Mouse (Mus musculus) heart, embryonic 16.5 days (tissue): ENCODE measurements at regions not wholly inside any gene's neighbourhood (a gene's known extent, or its start where the extent isn't known, plus 50 kb on each side); places are given as distances from the start of the nearest gene placed in this dataset.
A peak's percentile ranks its signal among the peaks of the same experiment; 100 is the strongest.

Experiments used
- ATAC-seq: fragments of 200-750 bp; cut with Nextera tagmentation; replicated peaks from 2 replicates; pipeline ENCODE4 v1.8.0; 2017; ENCODE audit warnings: moderate number of reproducible peaks; ENCODE audit not compliant: insufficient read depth, low FRiP score; ENCODE audit errors: extremely low read depth
- H3K27ac ChIP-seq: fragments of 300-500 bp; sonication (generic); 2 replicates; pipeline ENCODE4 v1.5.1; 2014; ENCODE audit warnings: mild to moderate bottlenecking, low read length, control low read depth, moderate library complexity
- H3K27me3 ChIP-seq: fragments of 300-500 bp; sonication (generic); 2 replicates; pipeline ENCODE4 v1.6.1; 2014; ENCODE audit warnings: low read length, mixed read lengths; ENCODE audit not compliant: control insufficient read depth, insufficient read depth
- H3K36me3 ChIP-seq: fragments of 300-500 bp; sonication (generic); 2 replicates; pipeline ENCODE4 v1.6.1; 2014; ENCODE audit not compliant: control insufficient read depth, insufficient read depth
- H3K4me1 ChIP-seq: fragments of 300-500 bp; sonication (generic); 2 replicates; pipeline ENCODE4 v1.6.1; 2014; ENCODE audit warnings: low read length, mixed read lengths; ENCODE audit not compliant: control insufficient read depth, insufficient read depth
- H3K4me2 ChIP-seq: fragments of 300-500 bp; sonication (generic); 2 replicates; pipeline ENCODE4 v1.6.1; 2014; ENCODE audit warnings: low read depth, mild to moderate bottlenecking, control low read depth, low read length
- H3K4me3 ChIP-seq: fragments of 300-500 bp; sonication (generic); 2 replicates; pipeline ENCODE4 v1.5.1; 2014; ENCODE audit warnings: mild to moderate bottlenecking, control low read depth, low read length
- H3K9ac ChIP-seq: fragments of 300-500 bp; sonication (generic); 2 replicates; pipeline ENCODE4 v1.6.1; 2014; ENCODE audit warnings: low read length, control low read depth
- H3K9me3 ChIP-seq: fragments of 300-500 bp; sonication (generic); replicated peaks from 2 replicates; pipeline ENCODE4 v1.6.1; 2016; ENCODE audit warnings: low read length; ENCODE audit not compliant: control insufficient read depth
- WGBS: fragments of 180-500 bp; shearing (Covaris S2); extraction: QIAGEN DNeasy Blood & Tissue Kit; methylation state at CpG from one replicate; pipeline ENCODE4 v1.1.7; 2014; 5-methylcytosine and 5-hydroxymethylcytosine counted together

DNA sequence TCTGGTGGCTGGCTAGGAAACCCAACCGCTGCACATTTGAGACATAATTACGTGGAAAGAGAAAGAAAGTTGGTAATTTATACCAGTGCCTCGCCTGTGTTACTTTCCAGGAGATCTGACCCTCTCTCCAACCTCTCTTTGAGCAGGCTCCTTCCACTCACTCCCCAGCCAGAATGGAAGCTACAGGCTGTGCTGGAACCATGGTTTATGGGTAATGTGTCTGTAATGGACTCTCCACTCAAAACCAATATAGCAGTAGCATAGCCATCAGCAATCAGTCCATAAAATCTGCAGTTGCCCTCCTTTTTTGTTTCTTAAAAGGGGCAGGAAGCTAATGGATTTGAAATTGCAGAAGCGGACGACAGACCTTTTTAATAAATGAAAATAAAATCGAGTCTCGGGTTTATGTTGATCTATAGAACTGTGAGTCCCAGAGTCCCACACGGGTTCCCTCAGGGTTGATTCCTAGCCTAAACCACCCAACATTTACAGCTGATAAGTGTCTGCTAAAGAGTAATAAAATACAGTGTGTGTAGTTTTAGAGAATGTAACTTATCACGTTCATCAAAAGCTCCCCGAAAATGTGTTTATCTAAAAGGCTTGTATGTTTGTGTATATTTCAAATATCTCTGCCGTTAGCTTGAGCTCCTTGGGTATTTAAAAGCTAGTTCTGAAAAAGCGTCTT lies 656.6 kb upstream of the Sox9 start:
- H3K4me2 ChIP-seq = no peak overlapping the region
- no peaks in the 10 kb centered on the region for H3K9me3 ChIP-seq
- H3K27ac ChIP-seq = no peak overlapping the region
- no peak overlapping the region for H3K9ac ChIP-seq
- H3K4me3 ChIP-seq = no peak overlapping the region
- no peaks in the 10 kb centered on the region for H3K4me1 ChIP-seq
- ATAC-seq = no peak
- WGBS = 72% methylated on average over 12 of the region's 12 CpGs
- H3K36me3 ChIP-seq = no peaks in the 10 kb centered on the region
- no peaks in the 10 kb centered on the region for H3K27me3 ChIP-seq

DNA sequence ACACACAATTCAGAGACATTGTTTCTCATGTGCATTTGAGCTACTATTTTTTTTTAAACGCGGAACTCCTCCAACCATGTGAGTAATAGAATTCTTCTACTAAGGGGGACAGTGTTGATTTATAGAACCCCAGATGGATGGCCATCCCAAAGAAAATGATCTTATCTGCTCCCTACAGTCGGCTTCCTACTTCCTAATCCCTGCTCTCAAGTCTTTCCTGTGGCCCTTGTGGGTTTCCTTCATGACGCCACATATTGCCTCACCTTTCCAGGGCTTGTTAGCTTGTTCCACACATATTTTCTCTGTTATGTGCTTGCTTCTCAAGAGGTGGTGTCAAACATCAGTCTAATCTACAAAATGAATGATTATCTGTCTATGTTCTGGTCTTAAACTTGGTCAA lies 651.9 kb upstream of the Sox9 start:
- H3K9ac ChIP-seq = no peak overlapping the region
- H3K27me3 ChIP-seq = no peaks in the 10 kb centered on the region
- ATAC-seq = no peak
- H3K9me3 ChIP-seq = no peaks in the 10 kb centered on the region
- no peak overlapping the region for H3K4me3 ChIP-seq
- H3K27ac ChIP-seq = no peak overlapping the region
- H3K36me3 ChIP-seq = no peaks in the 10 kb centered on the region
- no peaks in the 10 kb centered on the region for H3K4me1 ChIP-seq
- WGBS = 56% methylated on average over 4 of the region's 4 CpGs
- H3K4me2 ChIP-seq = no peak overlapping the region

DNA sequence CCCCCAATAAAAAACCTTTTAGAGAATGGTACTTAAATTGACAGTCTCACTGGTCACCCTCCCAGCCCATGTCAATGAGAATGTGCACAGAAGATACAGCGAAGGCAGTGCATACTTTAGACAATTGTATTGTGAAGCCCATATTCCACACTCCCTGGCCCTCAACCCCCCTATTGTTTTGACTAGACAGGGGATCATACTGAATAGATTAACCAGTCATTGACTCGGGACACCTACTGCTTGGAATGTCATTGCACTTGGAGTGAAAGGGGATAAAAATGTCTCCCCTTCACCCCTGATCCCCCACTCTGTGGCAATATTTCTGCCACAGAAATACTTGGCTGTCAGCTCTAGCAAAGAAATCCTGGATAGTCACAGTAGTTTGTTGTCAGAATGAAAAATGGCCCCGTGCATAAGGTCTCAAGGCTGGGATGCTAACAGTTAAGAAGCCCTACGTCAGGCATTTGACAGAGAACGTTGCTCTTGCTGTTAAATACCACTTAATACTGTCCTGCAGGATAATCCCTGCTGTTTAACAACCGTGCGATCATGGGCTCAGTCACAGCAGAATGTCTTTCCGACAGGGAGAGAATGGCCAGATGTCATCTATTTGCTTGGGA lies 644.5 kb upstream of the Sox9 start:
- Histone ChIP-seq H3K27ac (no peak overlapping the region), H3K4me1 (no peaks in the 10 kb centered on the region), H3K9ac (no peak overlapping the region), H3K36me3 (no peaks in the 10 kb centered on the region), H3K4me3 (no peak overlapping the region), H3K4me2 (no peak overlapping the region), H3K27me3 (no peaks in the 10 kb centered on the region), H3K9me3 (no peaks in the 10 kb centered on the region)
- 21% methylated on average over 8 of the region's 8 CpGs for WGBS
- ATAC-seq = no peak

DNA sequence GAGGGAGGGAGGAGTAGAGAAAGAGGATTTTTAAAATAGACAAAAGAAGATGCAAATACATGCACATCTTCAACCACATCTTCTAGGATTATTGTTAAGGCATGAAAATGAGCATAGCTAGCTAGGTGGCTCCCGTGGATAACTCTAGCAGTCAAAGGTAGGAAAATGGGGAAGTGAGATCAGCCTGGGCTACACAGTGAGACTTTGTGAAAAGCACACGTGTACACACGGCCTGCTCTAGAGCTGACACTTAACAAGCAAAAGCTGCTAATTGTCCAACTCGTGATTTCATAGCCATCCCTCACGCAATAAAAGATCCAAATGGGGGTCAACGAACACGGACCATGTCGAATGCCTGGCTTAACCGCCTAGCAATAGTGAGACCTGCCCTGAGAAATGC lies 642.0 kb upstream of the Sox9 start:
- H3K27ac ChIP-seq = no peak overlapping the region
- no peak for ATAC-seq
- H3K36me3 ChIP-seq = no peaks in the 10 kb centered on the region
- H3K4me1 ChIP-seq = no peaks in the 10 kb centered on the region
- H3K27me3 ChIP-seq = no peaks in the 10 kb centered on the region
- H3K9me3 ChIP-seq = no peaks in the 10 kb centered on the region
- no peak overlapping the region for H3K4me3 ChIP-seq
- H3K9ac ChIP-seq = no peak overlapping the region
- WGBS = 84% methylated on average over 9 of the region's 9 CpGs
- no peak overlapping the region for H3K4me2 ChIP-seq

- H3K4me3 ChIP-seq = no peak overlapping the region
- no peaks in the 10 kb centered on the region for H3K27me3 ChIP-seq
- no peaks in the 10 kb centered on the region for H3K4me1 ChIP-seq
- no peaks in the 10 kb centered on the region for H3K36me3 ChIP-seq
- no peak overlapping the region for H3K4me2 ChIP-seq
- H3K27ac ChIP-seq = no peak overlapping the region
- no peak overlapping the region for H3K9ac ChIP-seq
- WGBS = 90% methylated on average over 4 of the region's 4 CpGs
- H3K9me3 ChIP-seq = no peaks in the 10 kb centered on the region
- no peak for ATAC-seq
These were observed 641.5 kb upstream of the Sox9 start for GRCm38 (mm10) chr11:112140495-112140894.

DNA sequence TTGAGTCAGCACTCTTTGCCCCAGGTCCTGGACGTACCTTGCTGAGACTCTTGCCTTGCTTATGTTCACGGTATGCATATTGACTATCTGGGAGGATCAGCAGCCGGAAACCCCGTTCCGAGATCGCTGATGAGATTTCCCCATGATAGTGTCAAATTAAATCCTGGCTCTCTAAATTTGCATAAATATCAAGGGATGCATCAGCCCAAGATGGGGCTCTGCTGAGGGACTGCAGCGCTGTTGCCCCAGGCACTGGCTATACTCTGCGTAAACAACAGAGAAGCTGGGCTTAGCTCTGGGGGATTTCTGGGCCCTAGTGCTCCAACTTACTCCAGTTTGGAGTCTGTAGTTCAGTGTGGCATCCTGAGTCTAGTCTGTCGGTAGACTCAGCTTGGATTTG lies 641.1 kb upstream of the Sox9 start:
- Histone ChIP-seq H3K9me3 (no peaks in the 10 kb centered on the region), H3K27ac (no peak overlapping the region), H3K9ac (no peak overlapping the region), H3K4me1 (no peaks in the 10 kb centered on the region), H3K27me3 (no peaks in the 10 kb centered on the region), H3K36me3 (no peaks in the 10 kb centered on the region), H3K4me2 (no peak overlapping the region), H3K4me3 (no peak overlapping the region)
- WGBS = 83% methylated on average over 9 of the region's 9 CpGs
- no peak for ATAC-seq

DNA sequence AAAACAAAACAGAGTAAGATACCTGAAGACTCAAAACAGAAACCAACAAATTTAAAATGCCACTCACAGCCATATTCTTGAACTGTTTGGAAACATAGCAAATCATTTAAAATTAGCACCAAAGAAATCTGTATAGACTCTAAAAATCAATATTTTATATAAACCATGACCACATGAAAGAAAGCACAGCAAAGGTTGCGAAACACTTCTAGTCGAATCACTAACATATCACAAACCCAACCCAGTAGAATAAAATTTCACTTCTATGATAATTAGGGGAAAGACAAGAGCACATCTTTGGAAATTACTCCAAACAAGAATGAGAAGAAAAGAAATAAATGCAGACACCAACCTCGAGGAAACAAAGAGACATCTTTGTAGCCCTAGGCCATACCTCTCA lies 630.0 kb upstream of the Sox9 start:
- no peak overlapping the region for H3K27ac ChIP-seq
- no peaks in the 10 kb centered on the region for H3K36me3 ChIP-seq
- H3K4me1 ChIP-seq = peaks cover 8% of the 10 kb centered on the region; the same call in 1 of the 2 replicates
- no peak overlapping the region for H3K4me2 ChIP-seq
- no peak for ATAC-seq
- peaks cover 3% of the 10 kb centered on the region for H3K9me3 ChIP-seq
- H3K9ac ChIP-seq = no peak overlapping the region
- no peaks in the 10 kb centered on the region for H3K27me3 ChIP-seq
- WGBS = 84% methylated on average over 3 of the region's 3 CpGs
- H3K4me3 ChIP-seq = no peak overlapping the region

DNA sequence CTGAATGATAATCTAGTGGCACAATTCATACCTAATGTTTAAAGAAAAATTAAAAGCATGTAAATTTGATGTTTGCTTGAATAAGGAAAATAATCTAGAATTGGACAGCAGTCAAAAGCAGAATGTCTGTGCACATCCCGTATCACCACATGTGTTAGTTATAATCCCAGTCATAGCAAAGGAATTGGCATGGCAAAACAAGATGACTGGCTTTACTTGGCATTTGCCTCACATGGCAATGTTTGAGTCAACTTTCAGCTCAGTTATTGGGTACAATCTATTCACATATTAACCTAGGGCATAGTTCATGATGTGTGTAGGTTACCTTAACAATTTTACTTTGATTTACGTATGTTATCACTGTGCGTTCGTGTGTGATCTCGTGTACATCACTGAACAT lies 628.8 kb upstream of the Sox9 start:
- Histone ChIP-seq H3K9me3 (peaks cover 3% of the 10 kb centered on the region), H3K27ac (no peak overlapping the region), H3K27me3 (no peaks in the 10 kb centered on the region), H3K36me3 (no peaks in the 10 kb centered on the region), H3K4me3 (no peak overlapping the region), H3K9ac (no peak overlapping the region), H3K4me1 (peaks cover 8% of the 10 kb centered on the region; the same call in 1 of the 2 replicates), H3K4me2 (no peak overlapping the region)
- WGBS = 94% methylated on average over 5 of the region's 5 CpGs
- no peak for ATAC-seq

- H3K9me3 ChIP-seq = peaks cover 3% of the 10 kb centered on the region
- H3K4me3 ChIP-seq = 0 out of 2 replicates have a peak overlapping the region, but pooled peaks have one; percentile 3
- no peak overlapping the region for H3K27ac ChIP-seq
- H3K36me3 ChIP-seq = no peaks in the 10 kb centered on the region
- WGBS = 33% methylated on average over 11 of the region's 11 CpGs
- no peak overlapping the region for H3K9ac ChIP-seq
- H3K4me2 ChIP-seq = peak overlapping the region; percentile 49
- H3K4me1 ChIP-seq = peaks cover 8% of the 10 kb centered on the region; the same call in 1 of the 2 replicates
- no peak for ATAC-seq
- no peaks in the 10 kb centered on the region for H3K27me3 ChIP-seq
These were observed 627.2 kb upstream of the Sox9 start for GRCm38 (mm10) chr11:112154712-112155319.
